Mouse (Mus musculus): ENCODE measurements around the gene Doc2b. TPM values are rescaled to one million over a fixed set of nuclear protein-coding genes. Genes with fewer than 3 reads are reported as not detected.
A peak's percentile ranks its signal among the peaks of the same experiment; 100 is the strongest.
"Not testable (repeated sequence)": the region's sequence is repeated elsewhere in the genome, so short reads cannot be mapped to it uniquely, and the experiment has no call there.

Gene Doc2b
- polyA plus RNA-seq, 1 experiment from 2014 or later, result 0.50 TPM

GRCm38 (mm10) chr11:75732434-75733226 is 63.2 kb downstream of the Doc2b start, which contains the start of gene Ywhae:
TSS of gene Ywhae (plus strand) at chr11:75732869.
- no peaks in the 10 kb centered on the region for H3K9me3 ChIP-seq
- H3K36me3 ChIP-seq, result 0 out of 2 replicates have a peak, but pooled peaks cover under 1% of the 10 kb centered on the region
- H3K27ac ChIP-seq (replicated peaks), result peak within 1 kb of the TSS; percentile 98
- peak within 1 kb of the TSS; percentile 98 for H3K9ac ChIP-seq (replicated peaks)
- under 1% methylated on average over 75 of the region's 76 CpGs for WGBS
- H3K4me1 ChIP-seq, result peaks cover 37% of the 10 kb centered on the region
- peak; percentile 92 for ATAC-seq (ENCODE audit: low FRiP score, low read depth)
- H3K27me3 ChIP-seq, result no peaks in the 10 kb centered on the region
- peak within 1 kb of the TSS; percentile 96 for H3K4me3 ChIP-seq
- peak within 1 kb of the TSS; percentile 70 for H3K4me2 ChIP-seq (replicated peaks)

- not testable (repeated sequence) for H3K9ac ChIP-seq (replicated peaks); H3K9me3 ChIP-seq; ATAC-seq (ENCODE audit: low FRiP score, low read depth); H3K4me3 ChIP-seq; H3K4me1 ChIP-seq; H3K27ac ChIP-seq (replicated peaks); H3K4me2 ChIP-seq (replicated peaks); H3K36me3 ChIP-seq; H3K27me3 ChIP-seq
- WGBS, result 95% methylated on average over 6 of the region's 6 CpGs
These were observed 68.2 kb downstream of the Doc2b start for GRCm38 (mm10) chr11:75727659-75728058.

GRCm38 (mm10) chr11:75727168-75727567 is 68.7 kb downstream of the Doc2b start:
- 75% methylated on average over 2 of the region's 2 CpGs for WGBS
- no peak overlapping the region for H3K4me2 ChIP-seq (replicated peaks)
- H3K9me3 ChIP-seq, result no peaks in the 10 kb centered on the region

GRCm38 (mm10) chr11:75722339-75722738 is 73.5 kb downstream of the Doc2b start:
- Histone ChIP-seq H3K36me3 (no peaks in the 10 kb centered on the region), H3K4me3 (no peak overlapping the region), H3K27me3 (no peaks in the 10 kb centered on the region), H3K9ac (replicated peaks) (no peak overlapping the region), H3K9me3 (0 out of 2 replicates have a peak, but pooled peaks cover 12% of the 10 kb centered on the region), H3K4me1 (no peaks in the 10 kb centered on the region), H3K4me2 (replicated peaks) (no peak overlapping the region), H3K27ac (replicated peaks) (no peak overlapping the region)
- 49% methylated on average over 4 of the region's 4 CpGs for WGBS
- no peak for ATAC-seq (ENCODE audit: low FRiP score, low read depth)

More at GRCm38 (mm10) chr11:75727168-75727567, 68.7 kb downstream of the Doc2b start:
- no peak overlapping the region for H3K4me3 ChIP-seq
- H3K9ac ChIP-seq (replicated peaks), result no peak overlapping the region
- ATAC-seq (ENCODE audit: low FRiP score, low read depth), result no peak
- H3K4me1 ChIP-seq, result peaks cover 9% of the 10 kb centered on the region
- H3K36me3 ChIP-seq, result no peaks in the 10 kb centered on the region
- H3K27me3 ChIP-seq, result no peaks in the 10 kb centered on the region
- H3K27ac ChIP-seq (replicated peaks), result no peak overlapping the region

Other genes with a start within 250 kb of the Doc2b start
- gene Pitpna, start 208.0 kb downstream of the Doc2b start, polyA plus RNA-seq (2016; fragmentation: Nextera tagmentation; extraction: Ambion mirVana), result 107 and 114 TPM in 2 replicates
- 27.2 and 28.4 TPM in 2 replicates for gene Inpp5k, start 165.1 kb downstream of the Doc2b start, polyA plus RNA-seq (2016; fragmentation: Nextera tagmentation; extraction: Ambion mirVana)
- 15.5 and 16.4 TPM in 2 replicates for gene Myo1c, start 145.5 kb downstream of the Doc2b start, polyA plus RNA-seq (2016; fragmentation: Nextera tagmentation; extraction: Ambion mirVana)
- gene Crk, start 116.8 kb downstream of the Doc2b start, polyA plus RNA-seq (2016; fragmentation: Nextera tagmentation; extraction: Ambion mirVana), result 140 and 142 TPM in 2 replicates
- gene Ywhae, start 63.2 kb downstream of the Doc2b start, polyA plus RNA-seq (2016; fragmentation: Nextera tagmentation; extraction: Ambion mirVana), result 1,324 and 1,373 TPM in 2 replicates
- 0.84 and 0.93 TPM in 2 replicates for gene Rph3al, start 142.4 kb upstream of the Doc2b start, polyA plus RNA-seq (2016; fragmentation: Nextera tagmentation; extraction: Ambion mirVana)
- 0.40 and 1.1 TPM in 2 replicates for gene 1700016K19Rik, start 203.9 kb upstream of the Doc2b start, polyA plus RNA-seq (2016; fragmentation: Nextera tagmentation; extraction: Ambion mirVana)
- 13.0 and 14.4 TPM in 2 replicates for gene Rflnb, start 231.7 kb upstream of the Doc2b start, polyA plus RNA-seq (2016; fragmentation: Nextera tagmentation; extraction: Ambion mirVana)

All from midbrain, embryonic 12.5 days (tissue).